In genomic region chr19:9938156-9938823, GRCm38 (mm10) we compare ENCODE assay signal across 13 mouse cellular contexts. TPM values are rescaled to one million over a fixed set of nuclear protein-coding genes. Genes with fewer than 3 reads are reported as not detected.
DNase-seq lines count a peak whose midpoint lies in the region; ATAC-seq lines count a peak whose summit lies in the region.
"Had no signal": no experiment of that assay in that cellular context is flagged by ENCODE, and none has a peak within 500 bp of the region (broad histone marks: within the 10 kb centered on the region; RNA-seq: fewer than 3 reads in every experiment).

No protein-coding gene starts in this region.

- no peaks in the 10 kb centered on the region for H3K27me3 ChIP-seq in heart, embryonic 12.5 days (replicated peaks)
- H3K27me3 ChIP-seq in liver, embryonic 13.5 days: no peaks in the 10 kb centered on the region
- H3K27me3 ChIP-seq: stomach, embryonic 15.5 days had no signal

- no peak overlapping the region; the same call in 1 of the 2 replicates for H3K27ac ChIP-seq in heart, embryonic 12.5 days (ENCODE audit: poor library complexity, severe bottlenecking)
- peak overlapping the region; percentile 84 for H3K27ac ChIP-seq in liver, embryonic 13.5 days
- H3K27ac ChIP-seq: stomach, embryonic 15.5 days had no signal

- 68% methylated on average over 6 of the region's 6 CpGs for WGBS in heart, embryonic 12.5 days
- WGBS in liver, embryonic 13.5 days (ENCODE audit: insufficient replicate concordance): 21% methylated on average over 6 of the region's 6 CpGs

- no peak for ATAC-seq in heart, embryonic 12.5 days (ENCODE audit: insufficient number of reproducible peaks, low FRiP score)
- no peak for ATAC-seq in liver, embryonic 13.5 days (ENCODE audit: low read depth)

- no peak overlapping the region for H3K4me3 ChIP-seq in heart, embryonic 12.5 days
- H3K4me3 ChIP-seq in liver, embryonic 13.5 days (replicated peaks): peak overlapping the region; percentile 49
- H3K4me3 ChIP-seq: stomach, embryonic 15.5 days had no signal

- no peaks in the 10 kb centered on the region for H3K36me3 ChIP-seq in heart, embryonic 12.5 days
- H3K36me3 ChIP-seq in liver, embryonic 13.5 days: no peaks in the 10 kb centered on the region
- H3K36me3 ChIP-seq: stomach, embryonic 15.5 days had no signal

- no peak overlapping the region for H3K9ac ChIP-seq in heart, embryonic 12.5 days
- H3K9ac ChIP-seq in liver, embryonic 13.5 days: peak overlapping the region; percentile 67
- H3K9ac ChIP-seq: stomach, embryonic 15.5 days had no signal

- no peak for DNase-seq in heart, adult 11 months
- DNase-seq in spleen, postnatal 36 days (ENCODE audit: low spot score in 2 of 2): peak; percentile 54 to 56
- DNase-seq in spleen, postnatal 10 days (ENCODE audit: low spot score in 2 of 2): no peak
- DNase-seq in liver, embryonic 13.5 days: no peak
- DNase-seq in thymus, postnatal 4 days: peak; percentile 29
- DNase-seq in adrenal gland, adult 8-10 months: no peak
- DNase-seq in frontal cortex, postnatal 36 days (ENCODE audit: low spot score in 2 of 2): no peak
- DNase-seq: cerebellum, postnatal 14 days; gastrocnemius, postnatal 25 days; kidney, adult 18-20 months; retina, postnatal 1 day had no signal

- peak overlapping the region; percentile 29 for H3K4me2 ChIP-seq in heart, embryonic 12.5 days
- peak overlapping the region; percentile 73 for H3K4me2 ChIP-seq in liver, embryonic 13.5 days
- H3K4me2 ChIP-seq: stomach, embryonic 15.5 days had no signal

- H3K4me1 ChIP-seq in heart, embryonic 12.5 days (replicated peaks): peaks cover 39% of the 10 kb centered on the region
- peaks cover 49% of the 10 kb centered on the region for H3K4me1 ChIP-seq in liver, embryonic 13.5 days (replicated peaks)

- H3K9me3 ChIP-seq in heart, embryonic 12.5 days (replicated peaks): no peaks in the 10 kb centered on the region
- H3K9me3 ChIP-seq in liver, embryonic 13.5 days (replicated peaks): no peaks in the 10 kb centered on the region
- H3K9me3 ChIP-seq: stomach, embryonic 15.5 days had no signal

RNA-seq across cellular contexts. Expression of gene Incenp, which starts 38.9 kb away (rescaled TPM):
- polyA plus RNA-seq in heart, embryonic 12.5 days (2016; fragmentation: Nextera tagmentation; extraction: Ambion mirVana): 82.2 and 83.0 TPM in 2 replicates
- 100 and 108 TPM in 2 replicates for polyA plus RNA-seq in liver, embryonic 13.5 days (2015; fragmentation: Nextera tagmentation; extraction: Ambion mirVana)
- total RNA-seq in adrenal gland, adult 8-10 months (2022): 10 to 100 TPM; 13.3 to 19.8 (median 18.5) TPM

RNA-seq across cellular contexts. Expression of gene Fth1, which starts 42.1 kb away (rescaled TPM):
- 2,254 and 2,412 TPM in 2 replicates for polyA plus RNA-seq in heart, embryonic 12.5 days (2016; fragmentation: Nextera tagmentation; extraction: Ambion mirVana)
- polyA plus RNA-seq in liver, embryonic 13.5 days (2015; fragmentation: Nextera tagmentation; extraction: Ambion mirVana): 5,062 and 5,153 TPM in 2 replicates
- 1,000 to 10,000 TPM; 2,860 to 3,469 (median 3,019) TPM for total RNA-seq in adrenal gland, adult 8-10 months (2022)

Comparison
In these comparisons a context has a peak if more than half of its experiments do, and no peak if none do; other contexts are left out.
1. DNase-seq: peak in spleen, postnatal 36 days (2 of 2) and thymus, postnatal 4 days (single experiment); none in heart, adult 11 months (single experiment), spleen, postnatal 10 days (0 of 2), liver, embryonic 13.5 days (single experiment), adrenal gland, adult 8-10 months (single experiment) and frontal cortex, postnatal 36 days (0 of 2).